Mouse (Mus musculus): ENCODE measurements at regions not wholly inside any gene's neighbourhood (a gene's known extent, or its start where the extent isn't known, plus 50 kb on each side); places are given as distances from the start of the nearest gene placed in this dataset.

DNA sequence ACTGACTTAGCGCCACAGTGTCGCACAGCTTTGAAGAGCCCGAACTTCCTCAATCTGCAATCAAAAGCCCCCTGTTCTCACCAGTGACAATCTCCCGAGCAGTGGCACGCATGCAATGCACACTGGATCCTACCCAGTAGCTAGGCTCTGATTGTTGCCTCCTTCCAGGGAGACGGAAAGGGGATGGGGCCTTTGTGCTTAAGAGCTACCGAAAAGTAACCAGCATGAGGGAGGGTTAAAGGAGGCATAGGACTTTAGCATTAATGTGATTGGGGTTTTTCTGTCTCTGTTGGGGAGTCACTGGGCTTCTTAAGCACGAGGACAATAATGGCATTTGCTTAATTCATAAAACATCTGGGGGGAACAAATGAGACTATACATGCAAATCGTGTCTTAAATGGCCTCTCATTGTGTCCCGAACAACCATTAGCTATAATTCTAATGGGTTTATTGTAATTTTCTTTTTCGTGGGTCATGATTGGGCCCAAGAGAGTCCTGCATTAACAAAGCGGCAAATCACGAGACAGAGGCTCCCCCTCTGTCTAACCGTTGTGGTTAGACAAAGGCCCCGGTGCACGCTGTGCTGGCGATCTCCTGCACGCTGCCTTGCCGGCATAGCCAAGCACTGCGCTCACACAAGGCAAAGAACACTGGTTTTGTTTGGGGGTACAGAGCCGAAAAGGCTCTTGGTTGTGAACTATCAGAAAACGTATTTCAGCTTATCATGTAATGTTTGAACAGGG, 223.2 kb downstream of the Dact1 start:
- TF ChIP-seq CTCF (IDR thresholded peaks at IDR 0.05) (no peak), POLR2A (IDR thresholded peaks at IDR 0.05; ENCODE audit: insufficient read depth, low read depth, low read length) (no peak)
